Mouse (Mus musculus): ENCODE results near the gene Umad1. TPM values are rescaled to one million over a fixed set of nuclear protein-coding genes. Genes with fewer than 3 reads are reported as not detected.

Umad1 gene
- total RNA-seq, 2 experiments from 2014 or later, result 11.8 to 18.7 TPM

DNA sequence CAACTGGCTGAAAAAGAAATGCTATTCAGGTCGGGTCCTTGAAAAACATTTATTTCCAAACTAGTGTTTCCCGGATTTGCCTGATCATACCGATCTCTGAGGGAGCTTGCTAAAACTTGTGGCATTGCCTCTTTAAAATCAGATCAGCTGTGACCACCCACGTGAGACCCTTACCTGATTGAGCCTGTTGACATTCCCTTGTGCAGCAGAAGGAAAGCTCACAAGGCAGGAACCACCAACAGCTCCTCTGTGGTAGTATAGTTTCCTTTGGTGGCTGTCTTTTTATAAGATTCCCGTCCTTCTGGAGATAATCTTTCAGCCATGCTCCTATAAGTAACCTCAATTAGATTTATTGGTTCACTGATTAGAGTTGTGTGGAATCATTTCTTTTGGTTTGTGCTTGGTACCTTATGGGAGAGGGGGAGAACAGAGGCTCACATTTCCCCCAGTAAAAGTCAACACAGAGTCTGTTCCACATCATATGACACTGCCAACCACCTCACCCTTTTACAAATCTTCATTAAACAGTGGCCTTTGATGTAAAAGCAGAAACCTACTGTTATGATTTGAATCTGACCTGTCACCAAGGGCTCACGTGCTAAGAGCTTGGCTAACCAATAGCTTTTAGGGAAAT lies 238.3 kb downstream of the Umad1 start:
- ATAC-seq (replicated peaks; ENCODE audit: poor library complexity, severe bottlenecking), result no peak

DNA sequence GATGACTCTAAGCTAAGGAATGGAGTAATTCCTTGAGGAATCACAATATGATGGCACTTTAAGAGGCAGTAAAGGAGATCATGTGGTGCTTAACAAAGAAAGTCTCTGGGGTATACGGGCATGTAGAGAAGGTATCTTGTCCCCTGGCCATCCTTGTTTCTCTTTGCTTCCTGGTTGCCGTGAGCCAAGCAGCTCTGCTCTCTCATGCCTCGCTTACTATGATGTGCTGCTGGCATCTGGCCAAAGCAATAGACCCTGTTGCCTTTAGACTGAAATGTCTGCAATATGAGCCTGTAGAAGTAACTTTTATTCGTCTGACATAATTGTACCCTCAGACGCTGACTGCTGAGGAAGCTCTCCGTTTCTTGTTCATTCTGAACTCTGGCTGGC lies 238.8 kb downstream of the Umad1 start:
- ATAC-seq (replicated peaks; ENCODE audit: poor library complexity, severe bottlenecking), result no peak

DNA sequence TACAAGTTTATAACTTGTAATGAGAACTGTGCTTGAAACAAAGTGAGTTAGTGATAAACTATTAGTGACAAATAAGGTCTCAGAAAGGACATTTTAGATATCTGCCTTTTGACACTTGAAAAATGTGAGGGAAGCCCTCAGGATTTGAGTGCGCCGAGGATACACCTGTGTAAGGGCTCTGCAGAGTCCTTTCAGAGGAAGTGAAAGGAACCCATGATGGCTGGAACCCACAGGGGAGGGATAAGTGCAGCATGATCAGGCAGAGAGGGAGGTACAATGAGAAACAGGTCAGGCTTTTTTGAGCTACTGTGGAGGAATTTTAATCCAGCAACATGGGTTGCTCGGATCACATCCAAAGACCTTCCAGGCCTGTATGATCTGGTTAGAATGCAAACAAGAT lies 239.9 kb downstream of the Umad1 start:
- no peak for ATAC-seq (replicated peaks; ENCODE audit: poor library complexity, severe bottlenecking)

DNA sequence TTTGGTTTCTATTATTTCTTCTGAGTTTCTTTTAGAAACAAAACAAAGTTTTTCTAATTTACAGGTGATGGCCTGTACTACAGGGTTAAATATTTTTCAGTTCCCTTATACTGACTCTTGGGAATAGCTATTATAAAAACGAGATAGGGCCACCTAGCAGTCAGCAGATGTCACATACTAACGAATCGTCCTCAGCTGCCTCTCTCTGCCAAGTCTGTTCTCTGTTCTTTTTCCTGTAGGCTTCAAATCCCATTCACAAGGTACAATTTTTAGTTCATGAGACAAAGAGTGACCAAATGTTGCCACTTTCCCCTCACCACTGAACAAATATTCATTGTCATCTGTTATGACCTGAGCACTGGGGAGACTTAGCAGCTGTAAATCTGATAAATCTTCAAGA lies 244.9 kb downstream of the Umad1 start:
- ATAC-seq (replicated peaks; ENCODE audit: poor library complexity, severe bottlenecking), result no peak

DNA sequence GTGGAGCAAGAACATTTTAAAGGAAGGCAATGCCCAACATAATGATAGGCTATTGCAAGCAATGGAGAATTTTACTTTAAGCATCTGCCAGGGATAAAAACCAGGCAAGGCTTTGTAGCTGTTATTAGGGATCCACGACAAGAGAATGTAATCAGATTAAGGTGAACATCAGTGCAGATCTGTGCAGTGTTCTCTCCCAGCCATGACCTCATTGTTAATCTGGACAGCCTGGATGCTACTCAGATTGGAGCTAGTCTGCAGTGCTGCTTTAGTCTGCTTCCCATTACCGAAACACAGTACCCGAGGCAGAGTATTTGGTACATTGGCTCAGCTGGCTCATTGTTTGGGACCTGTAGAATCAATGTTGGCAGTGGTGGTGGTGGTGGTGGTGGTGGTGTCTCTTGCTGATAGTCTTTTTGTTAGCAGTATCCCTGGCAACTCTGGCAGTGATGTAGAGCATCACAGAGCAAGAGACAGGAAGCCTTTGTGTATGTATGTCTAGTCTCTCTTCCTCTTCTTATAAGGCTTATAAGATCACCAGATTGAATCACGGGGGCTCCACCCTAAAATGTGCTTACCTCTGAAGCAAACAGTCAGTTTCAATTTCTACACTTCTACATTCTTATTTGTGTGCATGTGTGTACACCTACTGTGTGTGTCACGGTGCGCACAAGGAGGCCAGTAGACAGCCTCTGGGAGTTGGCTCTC lies 245.6 kb downstream of the Umad1 start:
- ATAC-seq (replicated peaks; ENCODE audit: poor library complexity, severe bottlenecking), result peak; percentile 34

DNA sequence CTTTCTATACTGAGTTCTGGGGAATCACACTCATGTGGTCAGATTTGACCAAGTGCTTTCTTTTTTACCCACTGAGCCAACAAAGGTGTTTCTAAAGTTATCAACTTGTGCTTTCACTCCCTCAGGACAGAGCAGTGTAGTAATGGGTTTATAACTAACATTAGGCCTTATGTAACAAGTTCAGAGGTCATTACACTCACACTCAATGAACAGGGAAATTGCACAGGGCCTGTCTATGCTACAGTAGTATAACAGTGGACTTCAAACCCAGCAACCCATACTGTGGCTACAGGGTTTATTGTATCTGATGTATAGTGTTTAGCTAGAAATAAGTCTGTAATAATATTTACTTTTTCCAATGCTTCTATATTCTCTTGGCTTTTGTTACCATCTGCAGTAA lies 247.5 kb downstream of the Umad1 start:
- ATAC-seq (replicated peaks; ENCODE audit: poor library complexity, severe bottlenecking), result no peak

Other genes with a start within 250 kb of the Umad1 start
- not detected in 2 replicates for gene Col28a1, start 66.7 kb upstream of the Umad1 start, total RNA-seq (2014; fragmentation: Nextera tagmentation)
- not detected in 2 replicates for gene Col28a1, start 66.7 kb upstream of the Umad1 start, total RNA-seq (2017)
- gene Mios, start 50.1 kb upstream of the Umad1 start, total RNA-seq (2014; fragmentation: Nextera tagmentation), result 20.5 and 24.8 TPM in 2 replicates
- 31.3 and 37.4 TPM in 2 replicates for gene Mios, start 50.1 kb upstream of the Umad1 start, total RNA-seq (2017)
- gene Rpa3, start 115 bp upstream of the Umad1 start, total RNA-seq (2014; fragmentation: Nextera tagmentation), result 109 and 138 TPM in 2 replicates
- 111 and 156 TPM in 2 replicates for gene Rpa3, start 115 bp upstream of the Umad1 start, total RNA-seq (2017)
- 0.11 and 4.2 TPM in 2 replicates for gene Gm45062, start 162 bp downstream of the Umad1 start, total RNA-seq (2014; fragmentation: Nextera tagmentation)
- gene Gm45062, start 162 bp downstream of the Umad1 start, total RNA-seq (2017), result 3.1 and 5.5 TPM in 2 replicates

Measured in granulocyte monocyte progenitor cell, adult 5-6 weeks (primary cell).